Mouse (Mus musculus) lung, postnatal 25 days (tissue): Measurements from ENCODE around the gene Pla1a.
"Not testable (repeated sequence)": the region's sequence is repeated elsewhere in the genome, so short reads cannot be mapped to it uniquely, and the experiment has no call there.

ENCODE experiments used
- DNase-seq: peaks from one replicate; pipeline ENCODE4 v3.0.0; 2022; ENCODE audit warnings: low spot score

Gene Pla1a

DNA sequence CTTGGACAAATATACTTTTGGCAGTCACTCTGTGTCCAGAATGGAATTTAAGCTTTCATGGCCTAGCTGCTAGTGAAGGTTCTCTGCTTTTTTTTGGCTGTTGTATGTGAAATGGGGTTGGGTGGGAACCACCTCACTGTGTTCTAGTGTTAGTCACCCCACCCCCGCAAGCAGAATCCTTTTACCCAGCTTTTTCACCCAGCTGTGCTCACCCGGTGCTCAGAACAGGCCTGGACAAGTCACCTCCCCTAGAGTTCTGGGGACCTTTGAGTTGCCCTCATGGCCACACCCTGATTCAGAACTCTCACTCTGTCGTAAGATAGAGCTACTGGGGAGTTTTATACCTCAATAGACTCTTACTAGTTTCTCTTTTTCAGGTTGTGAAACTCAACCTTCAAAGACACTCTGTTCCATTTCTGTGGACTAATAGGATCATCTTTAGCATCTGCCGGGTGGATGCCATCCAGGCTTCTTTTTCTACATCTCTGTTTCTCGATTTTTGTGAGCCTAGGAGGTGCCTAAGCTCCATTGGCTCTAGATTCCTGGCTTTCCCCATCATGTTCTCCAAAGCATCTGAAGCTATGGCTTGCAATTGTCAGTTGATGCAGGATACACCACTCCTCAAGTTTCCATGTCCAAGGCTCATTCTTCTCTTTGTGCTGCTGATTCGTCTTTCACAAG lies 25.8 kb upstream of the Pla1a start:
- peak; percentile 20 for DNase-seq

DNA sequence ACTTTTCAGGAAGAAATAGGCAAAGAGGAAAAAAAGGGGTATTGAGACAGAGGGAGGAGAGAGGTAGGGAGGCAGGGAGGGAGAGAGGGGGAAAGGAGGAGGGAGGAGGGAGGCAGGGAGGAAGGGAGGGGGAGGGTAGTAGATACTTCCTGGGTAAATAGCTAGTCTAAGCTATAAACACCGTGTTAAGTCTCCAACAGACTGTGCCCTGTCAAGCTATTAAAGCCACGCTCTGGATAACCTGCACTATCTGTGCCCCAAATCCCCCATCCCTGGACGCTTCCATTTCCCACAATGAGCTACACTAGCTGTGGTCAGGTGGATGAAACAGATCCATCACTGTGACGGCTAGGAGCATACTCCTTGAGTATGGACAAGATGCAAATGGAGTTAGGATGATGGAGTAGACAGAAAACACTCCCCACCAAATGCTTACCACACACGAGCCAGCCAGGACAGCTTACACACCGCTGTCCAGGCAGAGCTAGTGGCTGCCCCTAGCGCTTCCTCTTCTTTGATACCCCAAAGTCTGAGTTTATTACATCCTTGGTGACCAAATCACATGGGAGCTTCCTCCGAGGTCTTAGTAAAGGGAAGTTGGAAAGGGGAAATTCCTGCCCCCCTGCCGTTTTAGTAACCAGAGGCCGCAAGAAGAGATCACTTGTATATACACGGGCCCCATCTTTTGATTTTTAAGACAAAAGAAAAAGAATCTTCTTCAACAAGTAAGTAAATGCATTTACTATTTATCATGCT lies 24.0 kb upstream of the Pla1a start:
- DNase-seq = peak; percentile 48

DNA sequence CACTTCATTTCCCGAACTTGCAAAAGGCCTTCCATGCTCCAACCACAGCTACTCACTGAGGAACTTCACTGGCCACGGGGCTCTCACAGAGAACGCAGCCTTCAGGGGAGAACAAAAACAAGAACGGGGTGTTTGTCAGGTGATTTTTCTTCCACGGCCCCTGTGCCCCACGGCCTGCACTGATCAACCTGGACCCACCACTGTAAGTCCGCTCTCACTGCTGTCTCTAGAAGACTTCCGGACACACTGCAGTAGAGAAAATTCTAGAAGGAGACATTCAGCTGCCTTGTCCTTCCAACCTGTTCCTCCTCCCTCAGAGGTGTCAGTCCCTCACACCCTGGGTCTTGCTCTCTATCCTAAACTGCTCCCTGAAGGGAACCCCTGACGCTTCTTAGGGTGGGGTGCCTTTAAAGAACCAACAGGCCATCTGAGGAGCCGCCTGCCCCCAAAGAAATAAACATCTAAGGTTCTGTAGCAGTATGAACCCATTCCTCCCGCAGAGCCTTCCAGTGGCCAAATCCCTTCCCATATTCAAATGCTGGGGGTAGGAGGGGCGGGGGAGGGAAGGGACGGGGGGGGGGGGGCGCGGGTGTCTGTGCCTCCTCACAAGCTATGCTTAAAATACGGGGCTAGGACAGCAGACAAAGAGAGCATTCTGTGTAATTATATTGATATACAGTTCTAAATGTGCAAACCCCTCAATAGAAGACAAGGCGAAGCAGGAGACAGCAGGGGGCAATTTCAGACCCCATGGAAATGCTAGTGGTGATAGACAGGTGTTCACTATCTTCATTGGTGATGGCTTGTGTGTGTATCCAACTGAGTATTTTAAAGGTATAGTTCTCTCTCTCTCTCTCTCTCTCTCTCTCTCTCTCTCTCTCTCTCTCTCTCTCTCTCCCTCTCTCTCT lies 22.8 kb upstream of the Pla1a start, which contains the start of gene Cd80:
Gene Cd80 (plus strand): TSS at position 51 of the 908 bp plus-strand sequence.
- no peak for DNase-seq

DNA sequence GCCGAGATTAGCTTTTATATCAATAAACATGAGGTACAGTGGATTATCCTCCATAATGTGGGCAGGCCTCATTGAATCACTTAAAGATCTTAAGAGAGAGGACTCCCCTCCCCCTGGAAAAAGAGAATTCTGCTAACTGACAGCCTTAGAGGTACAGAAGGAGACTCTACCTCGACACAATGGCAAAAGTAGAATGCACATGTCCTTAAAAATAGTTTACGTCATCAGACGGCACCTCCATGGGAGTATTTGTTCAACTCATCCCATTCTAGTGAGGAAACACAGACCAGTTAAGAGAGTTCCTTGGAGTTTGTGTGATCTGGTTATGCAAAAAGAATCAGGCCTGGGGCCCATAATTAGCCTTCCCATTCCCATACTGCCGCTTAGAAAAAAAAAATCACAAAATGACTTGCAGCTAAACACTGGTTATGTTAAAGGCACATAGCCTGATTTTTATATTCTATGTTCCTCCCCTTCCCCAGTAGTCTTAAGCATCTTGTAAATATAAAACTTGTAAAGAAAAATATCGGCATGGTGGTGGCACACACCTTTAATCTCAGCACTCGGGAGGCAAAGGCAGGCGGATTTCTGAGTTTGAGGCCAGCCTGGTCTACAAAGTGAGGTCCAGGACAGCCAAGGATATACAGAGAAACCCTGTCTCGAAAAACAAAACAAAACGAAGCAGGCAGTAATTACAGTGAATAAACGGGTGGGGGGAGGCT lies 21.7 kb upstream of the Pla1a start:
- DNase-seq = no peak

DNA sequence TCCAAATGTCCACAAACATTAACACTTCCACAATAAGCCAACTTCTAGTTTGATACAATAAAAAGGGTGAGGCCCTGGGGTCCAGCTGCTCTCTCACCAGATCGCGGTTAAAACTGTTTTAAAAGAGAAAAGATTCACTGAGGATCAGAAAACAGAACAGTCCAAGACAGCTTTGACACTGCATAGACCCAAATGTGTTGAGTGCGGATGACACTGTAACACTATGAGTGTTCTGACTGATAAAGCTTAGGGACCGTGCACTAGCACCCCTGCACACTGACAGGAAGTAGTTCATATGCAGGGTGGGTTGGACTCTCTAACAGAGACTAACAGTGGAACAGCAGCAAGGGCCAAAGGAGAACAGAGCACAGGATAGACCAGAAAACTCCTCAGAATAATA lies 21.0 kb upstream of the Pla1a start:
- no peak for DNase-seq

DNA sequence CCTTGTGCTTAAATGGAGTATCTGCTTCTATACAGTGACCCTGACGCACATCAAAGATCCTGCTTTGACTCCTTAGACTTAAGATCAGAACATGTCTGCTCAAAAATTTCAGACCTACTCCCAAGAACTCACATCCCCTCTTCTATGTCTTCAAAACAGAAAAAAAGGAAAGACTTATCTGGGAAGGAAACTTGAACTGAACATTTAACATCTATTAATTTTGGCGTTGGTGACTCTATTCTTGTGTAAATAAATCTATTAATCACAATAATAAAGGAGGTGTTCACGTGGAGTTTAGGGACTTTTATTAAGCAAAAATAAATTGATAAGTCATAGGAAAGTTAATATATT lies 20.2 kb upstream of the Pla1a start:
- DNase-seq = no peak

DNA sequence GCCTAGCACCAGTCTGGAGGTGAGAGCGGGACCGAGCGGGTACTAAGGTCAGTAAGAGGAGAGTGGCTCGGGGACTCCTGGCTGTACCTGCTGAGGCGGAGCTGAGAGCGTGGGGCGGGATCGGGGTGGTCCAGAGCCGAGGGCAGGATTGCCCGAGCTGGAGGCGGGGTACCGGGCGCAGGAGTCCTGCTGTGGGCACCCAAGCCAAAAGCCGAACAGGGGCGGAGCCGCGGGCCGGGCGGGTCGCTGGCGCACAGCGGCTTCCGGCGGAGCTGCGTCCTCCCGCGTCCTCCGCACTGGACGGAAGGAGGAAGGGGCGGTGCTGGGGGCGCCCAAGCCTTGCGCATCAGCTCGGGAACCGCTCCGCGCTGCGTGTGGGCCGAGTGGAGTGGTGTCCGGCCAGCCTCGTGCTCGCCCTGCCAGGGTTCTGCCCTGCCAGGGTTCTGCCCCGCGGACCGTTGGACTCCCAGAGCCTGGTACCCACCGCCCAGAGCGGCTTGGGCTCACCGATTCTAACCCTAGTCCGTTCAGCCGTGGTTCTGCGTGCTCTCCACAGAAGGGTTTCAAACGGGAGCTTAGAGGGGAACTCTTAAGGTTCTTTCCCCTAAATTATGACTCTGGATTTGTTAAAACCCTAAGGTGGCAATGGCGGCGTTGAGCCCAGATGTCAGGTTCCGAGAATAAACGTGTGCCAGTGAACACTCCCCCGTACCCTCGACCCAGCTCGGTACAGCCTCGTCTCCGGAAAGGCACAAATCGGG lies 19.7 kb upstream of the Pla1a start, which contains the start of gene Adprh:
Gene Adprh (minus strand): TSS at position 262 of the 761 bp plus-strand sequence.
- DNase-seq = peak; percentile 96

DNA sequence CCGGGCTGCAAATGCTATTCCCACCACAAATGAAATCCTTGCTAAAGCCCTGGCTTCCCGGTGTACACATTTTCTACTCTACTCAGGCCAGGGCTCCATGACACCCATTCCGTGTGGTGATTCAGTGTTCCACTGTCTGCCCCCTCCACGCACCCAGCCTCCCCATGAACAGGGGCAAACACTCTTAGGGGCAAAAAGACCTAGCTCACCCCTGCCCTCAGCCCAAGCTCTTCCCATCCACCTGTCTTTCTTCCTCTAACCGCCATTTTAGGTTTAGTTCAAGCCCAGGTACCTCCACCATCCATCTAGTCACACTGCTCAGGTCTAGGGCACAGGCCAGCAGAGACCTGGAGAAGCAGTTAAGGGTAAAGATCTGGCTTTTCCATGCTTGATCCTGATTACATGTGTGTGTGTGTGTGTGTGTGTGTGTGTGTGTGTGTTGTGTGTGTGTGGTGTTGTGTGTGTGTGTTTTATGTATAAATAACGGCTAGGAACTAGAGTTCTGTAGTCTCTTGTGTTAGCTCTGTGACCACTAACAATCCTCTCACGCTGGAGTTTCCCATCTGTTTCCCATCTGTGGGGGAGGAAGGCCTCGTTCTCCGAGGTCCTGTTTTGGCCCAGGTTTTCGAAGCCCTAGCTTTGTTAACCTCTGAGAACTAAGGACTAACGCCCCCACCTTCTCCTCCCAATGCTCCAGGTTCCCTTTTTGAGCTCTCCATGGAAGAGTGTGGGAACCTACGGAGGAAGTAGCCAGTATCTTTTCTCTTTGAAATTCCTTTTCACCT lies 18.7 kb upstream of the Pla1a start:
- no peak for DNase-seq

DNA sequence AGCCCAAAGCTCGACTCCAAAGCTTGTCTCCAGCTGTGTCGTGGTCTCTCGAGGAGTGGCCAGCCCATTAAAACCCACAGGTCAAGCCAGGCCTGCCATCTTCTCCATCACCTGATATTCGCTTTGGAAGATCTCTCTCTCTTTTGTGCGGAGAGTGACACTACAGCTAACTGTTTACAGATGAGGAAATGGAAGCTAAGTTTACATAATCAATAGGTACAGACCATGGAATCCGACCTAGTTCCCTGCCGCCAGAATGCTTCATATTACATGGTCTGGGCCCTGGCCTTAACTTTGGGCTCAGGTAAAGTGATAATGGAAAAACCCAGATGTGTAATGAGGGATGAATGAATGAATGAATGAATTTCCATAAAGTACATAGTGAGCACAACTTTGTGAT lies 17.8 kb upstream of the Pla1a start:
- DNase-seq = no peak

DNA sequence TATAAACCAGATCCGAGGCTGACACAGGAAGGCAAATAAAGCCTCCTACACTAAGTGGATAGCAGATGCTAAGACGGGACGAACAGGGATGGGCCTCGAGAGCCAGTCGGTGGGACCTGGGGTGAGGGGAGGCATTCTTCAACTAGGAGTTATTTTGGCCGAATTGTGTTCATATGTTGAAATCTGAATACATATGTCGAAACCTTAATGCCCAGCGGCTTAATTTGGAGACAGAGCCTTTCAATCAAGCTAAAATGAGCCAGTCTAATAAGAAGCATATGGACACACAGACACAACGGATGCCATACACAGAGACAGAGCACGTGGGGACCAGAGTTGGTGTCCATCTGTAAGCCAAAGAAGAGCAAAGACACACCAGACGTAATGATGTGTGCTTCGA lies 15.5 kb upstream of the Pla1a start:
- DNase-seq = no peak

DNA sequence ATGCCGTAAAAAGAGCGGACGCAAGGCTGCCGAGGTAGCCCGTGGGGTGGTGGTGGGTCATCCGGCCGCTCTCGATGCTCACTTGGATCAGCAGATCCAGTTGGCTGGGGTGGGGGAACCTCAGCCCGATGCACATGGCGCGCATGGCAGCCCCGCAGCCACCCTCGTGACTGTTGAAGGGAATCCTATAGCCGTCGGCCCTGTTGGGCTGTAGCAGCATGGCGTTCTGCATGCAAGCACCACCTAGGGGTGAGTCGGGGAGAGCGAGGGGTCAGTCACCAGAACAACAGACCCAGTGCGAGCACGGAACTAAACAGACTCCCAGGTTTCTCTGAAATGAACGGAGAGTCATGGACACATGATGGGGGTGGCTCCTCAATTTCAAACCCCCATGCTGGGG lies 14.4 kb upstream of the Pla1a start:
- DNase-seq = no peak

DNA sequence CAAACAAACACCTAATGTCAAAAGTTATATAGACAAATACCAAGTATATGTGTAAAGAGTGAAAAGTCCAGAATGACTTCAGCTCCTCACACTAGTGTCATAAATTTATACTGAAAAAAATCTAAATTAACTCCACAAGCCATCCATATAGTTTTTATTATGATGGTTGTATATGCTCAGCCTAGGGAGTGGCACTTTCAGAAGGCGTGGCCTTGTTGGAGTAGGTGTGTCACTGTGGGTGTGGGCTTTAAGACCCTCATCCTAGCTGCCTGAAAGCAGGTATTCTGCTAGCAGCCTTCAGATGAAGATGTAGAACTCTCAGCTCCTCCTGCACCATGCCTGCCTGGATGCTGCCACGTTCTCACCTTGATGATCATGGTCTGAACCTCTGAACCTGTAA lies 13.2 kb upstream of the Pla1a start:
- not testable (repeated sequence) for DNase-seq

DNA sequence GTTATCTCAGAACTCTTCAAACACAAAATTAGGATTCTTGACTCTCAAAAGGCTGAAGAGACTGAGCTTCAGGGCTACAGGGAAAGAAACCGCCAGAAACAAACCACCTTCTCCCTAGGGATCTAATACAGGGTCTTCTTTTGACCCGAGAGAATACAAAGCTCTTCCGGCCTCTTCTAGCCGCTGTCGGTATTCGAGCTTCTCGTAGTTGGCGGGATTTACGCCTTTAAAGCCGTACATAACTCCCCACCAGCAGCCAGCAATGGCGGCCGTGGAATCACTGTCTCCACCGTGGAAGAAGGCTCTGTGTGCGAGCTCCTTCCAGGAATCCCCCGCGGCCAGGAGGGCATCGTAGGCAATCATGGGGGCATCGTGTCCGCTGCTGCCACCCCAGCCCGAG lies 12.6 kb upstream of the Pla1a start:
- DNase-seq = no peak

DNA sequence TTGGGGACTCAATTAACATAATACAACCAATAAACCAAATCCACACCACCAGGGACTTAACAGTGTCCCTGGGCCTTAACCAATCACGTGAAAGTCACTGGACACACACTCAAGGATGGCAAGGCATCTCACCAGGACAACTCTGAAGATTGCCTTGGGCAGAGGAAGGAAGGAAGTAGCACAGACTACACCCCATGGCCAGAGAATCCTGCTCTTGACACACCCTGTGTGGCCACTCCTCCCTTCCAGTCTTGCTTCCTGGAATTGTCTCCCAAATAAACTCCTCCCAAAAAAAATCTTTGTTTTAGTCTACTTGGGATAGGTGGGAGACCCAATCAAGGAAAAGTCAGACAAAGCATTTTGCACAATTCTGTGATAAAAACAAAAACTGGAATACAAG lies 12.1 kb upstream of the Pla1a start:
- no peak for DNase-seq

DNA sequence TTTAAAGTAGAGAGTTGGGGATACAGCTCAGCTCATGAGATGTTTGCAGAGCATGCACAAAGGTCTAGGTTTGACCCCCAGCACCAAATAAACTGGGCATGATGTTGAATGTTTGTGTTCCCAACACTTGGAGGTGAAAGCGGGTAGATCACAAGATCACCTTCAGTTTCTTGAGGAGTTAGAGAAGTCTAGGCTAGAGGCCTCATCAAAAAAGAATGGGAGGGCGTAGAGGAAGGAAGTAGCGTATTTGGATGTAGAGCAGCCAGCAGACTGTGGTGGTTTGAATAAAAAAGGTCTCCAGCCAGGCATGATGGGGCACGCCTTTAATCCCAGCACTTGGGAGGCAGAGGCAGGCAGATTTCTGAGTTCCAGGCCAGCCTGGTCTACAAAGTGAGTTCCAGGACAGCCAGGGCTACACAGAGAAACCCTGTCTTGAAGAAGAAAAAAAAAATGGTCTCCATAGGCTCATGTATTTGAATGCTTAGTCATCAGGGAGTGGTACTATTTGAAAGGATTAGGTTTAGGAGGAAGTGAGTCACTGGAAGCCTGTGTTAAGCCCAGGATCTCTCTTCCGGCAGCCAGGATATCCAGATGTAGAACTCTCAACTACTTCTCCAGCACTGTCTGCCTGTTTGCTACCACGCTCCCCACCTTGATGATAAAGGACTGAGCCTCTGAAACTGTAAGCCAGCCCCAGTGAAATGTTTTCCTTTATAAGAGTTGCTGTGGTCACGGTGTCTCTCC lies 10.9 kb upstream of the Pla1a start:
- no peak for DNase-seq

DNA sequence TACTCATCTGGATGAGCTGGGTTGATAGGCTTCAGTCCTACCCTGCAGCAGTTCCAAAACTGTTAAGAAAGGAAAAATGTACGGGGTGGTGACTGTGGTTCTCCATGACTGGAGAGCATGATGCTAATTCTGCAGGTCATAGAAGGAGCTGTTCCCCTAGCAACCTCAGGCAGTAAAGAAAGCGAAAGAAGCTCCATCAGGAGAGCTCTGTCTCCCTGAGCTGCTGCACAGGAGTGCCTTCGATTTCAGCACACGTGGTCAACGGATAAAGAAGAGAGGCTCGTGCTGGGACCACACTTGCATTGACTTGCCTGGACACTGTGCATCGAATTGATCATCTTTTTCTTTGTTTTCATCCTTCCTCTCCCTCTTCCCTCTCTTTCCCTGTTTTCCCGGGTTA lies 9.3 kb upstream of the Pla1a start:
- no peak for DNase-seq

DNA sequence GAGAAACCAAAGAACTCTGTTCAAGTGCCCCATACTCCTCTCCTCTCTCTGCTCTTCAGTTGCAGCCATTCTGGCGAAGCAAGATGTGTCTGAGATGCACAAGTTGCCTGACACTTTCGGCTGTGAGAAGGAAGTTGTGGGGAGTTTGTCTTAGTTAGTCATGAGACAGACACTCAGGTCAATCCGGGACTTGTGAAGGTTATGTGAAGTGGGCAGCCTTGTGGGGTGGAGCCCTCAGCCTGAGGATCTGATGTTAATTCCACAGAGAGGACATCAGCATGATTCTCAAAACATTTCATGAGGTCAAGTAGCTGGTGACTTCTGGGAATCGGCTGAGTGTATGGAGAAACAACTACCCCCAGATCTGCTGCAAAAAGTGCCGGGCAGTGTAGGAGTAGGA lies 8.7 kb upstream of the Pla1a start:
- DNase-seq = no peak

DNA sequence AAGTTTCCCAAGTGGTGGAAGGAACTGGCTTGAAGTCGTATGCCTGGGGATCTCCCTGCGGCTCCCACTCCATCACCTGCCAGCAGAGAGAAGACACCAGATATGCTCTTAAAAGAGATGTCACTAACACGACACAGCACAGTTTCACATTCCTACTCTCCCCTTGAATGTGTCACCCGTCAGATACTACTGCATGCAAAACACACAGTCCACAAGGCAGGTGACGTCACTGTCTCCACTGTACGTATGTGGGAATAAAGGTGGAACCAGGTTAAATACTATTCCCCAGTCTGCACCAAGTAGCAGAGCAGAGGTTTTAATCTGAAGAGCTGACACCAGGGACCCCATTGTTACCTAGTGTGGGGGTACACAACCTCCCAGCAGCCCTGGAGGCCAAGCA lies 7.5 kb upstream of the Pla1a start:
- no peak for DNase-seq

DNA sequence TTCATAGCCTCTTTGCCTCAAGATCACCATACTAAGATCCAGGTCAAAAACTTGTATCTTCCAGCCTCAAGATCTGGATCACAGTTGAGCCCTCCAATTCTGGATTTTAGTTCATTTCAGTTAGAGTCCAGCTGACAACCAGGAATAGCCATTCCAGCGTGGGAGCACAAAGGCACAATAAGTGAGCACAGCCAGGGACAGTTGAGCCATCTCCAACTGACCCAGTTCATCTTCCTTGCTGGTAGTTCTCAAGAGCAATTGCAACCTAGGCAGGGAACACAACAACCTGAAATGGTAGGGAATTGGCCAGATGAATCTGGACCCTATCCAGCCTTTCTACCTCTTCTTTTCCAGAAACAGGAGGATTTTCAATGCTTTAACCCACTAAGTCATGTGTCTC lies 6.2 kb upstream of the Pla1a start:
- DNase-seq = no peak

DNA sequence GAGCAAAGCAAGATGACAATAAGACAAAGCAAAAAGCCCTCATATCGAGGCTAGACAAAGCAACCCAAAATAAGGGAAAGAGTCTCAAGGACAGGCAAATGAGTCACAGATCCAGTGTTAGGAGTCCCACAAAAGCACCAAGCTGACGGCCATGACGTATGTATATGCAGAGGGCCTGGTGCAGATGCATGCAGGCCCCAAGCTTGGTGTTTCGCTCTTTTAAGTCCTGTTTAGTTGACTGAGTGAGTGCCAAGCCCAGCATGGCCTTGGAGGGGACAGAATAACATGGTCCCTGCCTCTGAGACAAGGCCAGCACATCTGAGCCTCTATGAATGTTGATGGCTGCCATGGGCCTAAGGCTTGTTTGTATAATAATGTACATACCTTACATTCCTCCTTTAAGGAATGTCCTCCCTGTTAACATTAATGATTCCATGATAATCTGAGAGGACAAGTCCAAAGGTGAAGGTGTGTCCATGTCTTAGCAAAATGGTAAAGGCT lies 1.4 kb upstream of the Pla1a start:
- no peak for DNase-seq
